Mouse (Mus musculus): ENCODE data around the gene Evi2b.
A peak's percentile ranks its signal among the peaks of the same experiment; 100 is the strongest.

Evi2b gene

GRCm38 (mm10) chr11:79521930-79522329, 1.6 kb downstream of the Evi2b start:
- peak in 1 of 2 experiments; percentile 45 for DNase-seq (ENCODE audit: low spot score in 2 of 2)

GRCm38 (mm10) chr11:79520772-79521171, 2.8 kb downstream of the Evi2b start:
- DNase-seq (ENCODE audit: low spot score in 2 of 2): no peak

- DNase-seq (ENCODE audit: low spot score in 2 of 2): peak; percentile 64 to 65
Observed at GRCm38 (mm10) chr11:79519878-79520291, 3.7 kb downstream of the Evi2b start.

GRCm38 (mm10) chr11:79519299-79519698, 4.3 kb downstream of the Evi2b start:
- DNase-seq (ENCODE audit: low spot score in 2 of 2): no peak

- no peak for DNase-seq (ENCODE audit: low spot score in 2 of 2)
Observed at GRCm38 (mm10) chr11:79515798-79516197, 7.8 kb downstream of the Evi2b start.

- no peak for DNase-seq (ENCODE audit: low spot score in 2 of 2)
Observed at GRCm38 (mm10) chr11:79515331-79515730, 8.2 kb downstream of the Evi2b start.

GRCm38 (mm10) chr11:79511970-79512369, 11.6 kb downstream of the Evi2b start:
- no peak for DNase-seq (ENCODE audit: low spot score in 2 of 2)

GRCm38 (mm10) chr11:79504506-79504905, 19.1 kb downstream of the Evi2b start:
- DNase-seq (ENCODE audit: low spot score in 2 of 2): no peak

GRCm38 (mm10) chr11:79503845-79504244, 19.7 kb downstream of the Evi2b start, which contains the start of gene Omg:
TSS of gene Omg (minus strand) at chr11:79504084.
- DNase-seq (ENCODE audit: low spot score in 2 of 2): no peak

GRCm38 (mm10) chr11:79502917-79503316, 20.6 kb downstream of the Evi2b start:
- no peak for DNase-seq (ENCODE audit: low spot score in 2 of 2)

- no peak for DNase-seq (ENCODE audit: low spot score in 2 of 2)
Observed at GRCm38 (mm10) chr11:79494976-79495800, 28.4 kb downstream of the Evi2b start.

GRCm38 (mm10) chr11:79484721-79485120, 38.8 kb downstream of the Evi2b start:
- no peak for DNase-seq (ENCODE audit: low spot score in 2 of 2)

GRCm38 (mm10) chr11:79483876-79484528, 39.6 kb downstream of the Evi2b start:
- no peak for DNase-seq (ENCODE audit: low spot score in 2 of 2)

- no peak for DNase-seq (ENCODE audit: low spot score in 2 of 2)
Observed at GRCm38 (mm10) chr11:79483392-79483791, 40.2 kb downstream of the Evi2b start.

GRCm38 (mm10) chr11:79468097-79468496, 55.5 kb downstream of the Evi2b start:
- no peak for DNase-seq (ENCODE audit: low spot score in 2 of 2)

All from natural killer cell, adult 2 months (primary cell).